Mouse (Mus musculus) hindbrain, embryonic 15.5 days (tissue): ENCODE measurements around the gene Add2. TPM values are rescaled to one million over a fixed set of nuclear protein-coding genes. Genes with fewer than 3 reads are reported as not detected.

ENCODE experiments used
- ATAC-seq: fragments of 200-750 bp; cut with Nextera tagmentation; 2 replicates; pipeline ENCODE4 v1.8.0; 2017; ENCODE audit warnings: low read depth, moderate number of reproducible peaks, moderate TSS enrichment; ENCODE audit not compliant: low FRiP score
- H3K27ac ChIP-seq: fragments of 300-500 bp; sonication (generic); replicated peaks from 2 replicates; pipeline ENCODE4 v1.5.1; 2015; ENCODE audit warnings: mild to moderate bottlenecking, inconsistent platforms
- H3K27me3 ChIP-seq: fragments of 300-500 bp; sonication (generic); 2 replicates; pipeline ENCODE4 v1.6.1; 2015; ENCODE audit warnings: control low read depth, inconsistent platforms
- H3K36me3 ChIP-seq: fragments of 300-500 bp; sonication (generic); 2 replicates; pipeline ENCODE4 v1.6.1; 2015; ENCODE audit warnings: control low read depth, inconsistent platforms
- H3K4me1 ChIP-seq: fragments of 300-500 bp; sonication (generic); replicated peaks from 2 replicates; pipeline ENCODE4 v1.6.1; 2015; ENCODE audit warnings: control low read depth, inconsistent platforms
- H3K4me2 ChIP-seq: fragments of 300-500 bp; sonication (generic); 2 replicates; pipeline ENCODE4 v1.6.1; 2015; ENCODE audit warnings: moderate library complexity, mild to moderate bottlenecking, inconsistent platforms
- H3K4me3 ChIP-seq: fragments of 300-500 bp; sonication (generic); 2 replicates; pipeline ENCODE4 v1.5.1; 2015; ENCODE audit warnings: mild to moderate bottlenecking, inconsistent platforms
- H3K9ac ChIP-seq: fragments of 300-500 bp; sonication (generic); 2 replicates; pipeline ENCODE4 v1.6.1; 2015; ENCODE audit warnings: inconsistent platforms
- H3K9me3 ChIP-seq: fragments of 300-500 bp; sonication (generic); 2 replicates; pipeline ENCODE4 v1.6.1; 2016; ENCODE audit warnings: control low read depth, inconsistent platforms
- WGBS: fragments of 180-500 bp; shearing (Covaris S2); methylation state at CpG from one replicate; pipeline ENCODE4 v1.1.7; 2015; 5-methylcytosine and 5-hydroxymethylcytosine counted together
- polyA plus RNA-seq: library from polyadenylated mRNA; unstranded; fragments of >200 nt; fragmentation: Nextera tagmentation; extraction: Ambion mirVana; gene quantifications from 2 replicates; pipeline ENCODE4 v1.2.1, GENCODE M21; 2015

Add2 gene
- polyA plus RNA-seq, 1 experiment from 2014 or later, result 149 TPM

DNA sequence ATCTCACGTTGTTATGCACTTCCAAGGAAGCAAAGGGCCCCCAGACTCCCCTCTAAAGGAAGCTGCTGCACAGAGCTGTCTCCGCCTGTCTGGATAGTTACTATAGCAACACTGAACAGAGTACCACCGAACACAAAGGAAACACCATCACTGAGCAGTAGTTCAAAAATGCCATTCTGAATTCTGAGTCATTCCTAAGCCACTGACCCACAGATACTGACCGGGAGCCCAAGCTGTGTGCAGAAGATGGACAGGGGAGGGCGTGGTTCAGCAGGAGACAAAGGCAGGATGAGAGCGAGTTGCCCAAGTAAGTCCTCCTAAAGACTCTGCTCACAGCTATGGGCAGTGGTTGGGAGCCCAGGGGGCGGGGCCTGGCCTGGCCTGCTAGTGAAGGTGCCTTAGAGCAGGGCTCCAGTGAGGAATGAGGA is 23.6 kb downstream of the Add2 start:
- Histone ChIP-seq H3K4me2 (peak overlapping the region; percentile 48), H3K9me3 (no peaks in the 10 kb centered on the region), H3K27ac (peak overlapping the region; percentile 93), H3K4me1 (peaks cover 65% of the 10 kb centered on the region), H3K36me3 (no peaks in the 10 kb centered on the region), H3K27me3 (no peaks in the 10 kb centered on the region), H3K4me3 (0 out of 2 replicates have a peak overlapping the region, but pooled peaks have one; percentile 3), H3K9ac (peak overlapping the region; percentile 28; the same call in 1 of the 2 replicates)
- peak; percentile 85 for ATAC-seq
- 8% methylated on average over 7 of the region's 7 CpGs for WGBS

DNA sequence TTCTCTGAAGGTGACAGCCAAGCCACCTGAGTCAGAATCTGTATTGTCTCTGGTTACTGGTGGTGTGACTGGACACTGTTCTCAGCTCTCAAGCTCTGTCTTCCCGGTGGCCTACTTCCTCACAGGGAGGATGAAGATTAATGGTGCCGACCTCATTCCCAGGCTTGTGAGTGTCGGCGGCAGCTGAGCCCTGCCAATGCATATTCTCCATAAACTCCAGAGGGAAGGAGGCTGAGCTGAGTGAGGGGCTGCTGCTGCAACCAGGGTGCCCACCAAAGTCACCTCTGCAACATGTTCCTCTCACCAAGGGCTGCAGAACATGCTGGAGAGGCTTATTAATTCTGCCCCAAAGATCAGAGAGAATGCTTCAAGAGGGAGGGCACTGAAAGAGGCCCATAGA is 24.1 kb downstream of the Add2 start:
- Histone ChIP-seq H3K36me3 (no peaks in the 10 kb centered on the region), H3K9me3 (no peaks in the 10 kb centered on the region), H3K4me2 (peak overlapping the region; percentile 48), H3K9ac (peak overlapping the region; percentile 28; the same call in 1 of the 2 replicates), H3K4me3 (0 out of 2 replicates have a peak overlapping the region, but pooled peaks have one; percentile 3), H3K27me3 (no peaks in the 10 kb centered on the region), H3K27ac (peak overlapping the region; percentile 93), H3K4me1 (peaks cover 68% of the 10 kb centered on the region)
- 9% methylated on average over 4 of the region's 4 CpGs for WGBS
- ATAC-seq, result 0 out of 2 replicates have a peak, but pooled peaks have one; percentile 13

- 11% methylated on average over 4 of the region's 4 CpGs for WGBS
- H3K4me2 ChIP-seq, result peak overlapping the region; percentile 48
- peak overlapping the region; percentile 93 for H3K27ac ChIP-seq
- 0 out of 2 replicates have a peak overlapping the region, but pooled peaks have one; percentile 9 for H3K9ac ChIP-seq
- H3K4me3 ChIP-seq, result no peak overlapping the region
- H3K27me3 ChIP-seq, result no peaks in the 10 kb centered on the region
- H3K4me1 ChIP-seq, result peaks cover 68% of the 10 kb centered on the region
- no peak for ATAC-seq
- H3K9me3 ChIP-seq, result no peaks in the 10 kb centered on the region
- no peaks in the 10 kb centered on the region for H3K36me3 ChIP-seq
Observed at GRCm38 (mm10) chr6:86053099-86053498, 24.6 kb downstream of the Add2 start.

DNA sequence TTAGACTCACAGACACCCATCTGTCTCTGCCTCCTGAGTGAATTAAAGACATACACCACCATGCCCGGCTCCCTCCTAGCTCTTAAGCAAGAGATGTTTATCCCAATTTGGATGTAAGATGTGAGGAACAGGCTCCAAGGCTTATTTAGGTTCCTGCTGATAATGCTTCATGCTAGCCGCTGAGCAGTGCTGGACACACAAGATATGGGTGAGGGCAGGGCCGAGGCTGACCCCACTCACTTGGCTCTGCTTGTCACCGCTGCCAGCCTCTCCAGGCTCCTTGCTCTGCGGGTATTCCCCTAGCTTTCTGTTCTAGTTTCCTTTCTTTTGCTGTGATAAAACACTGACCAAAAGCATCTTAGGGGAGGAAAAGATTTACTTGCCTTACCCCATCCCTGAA is 25.1 kb downstream of the Add2 start:
- Histone ChIP-seq H3K4me2 (no peak overlapping the region), H3K4me3 (no peak overlapping the region), H3K9me3 (no peaks in the 10 kb centered on the region), H3K9ac (no peak overlapping the region), H3K27me3 (no peaks in the 10 kb centered on the region), H3K36me3 (no peaks in the 10 kb centered on the region), H3K4me1 (peaks cover 69% of the 10 kb centered on the region), H3K27ac (peak overlapping the region; percentile 93)
- 57% methylated on average over 5 of the region's 5 CpGs for WGBS
- ATAC-seq, result no peak

DNA sequence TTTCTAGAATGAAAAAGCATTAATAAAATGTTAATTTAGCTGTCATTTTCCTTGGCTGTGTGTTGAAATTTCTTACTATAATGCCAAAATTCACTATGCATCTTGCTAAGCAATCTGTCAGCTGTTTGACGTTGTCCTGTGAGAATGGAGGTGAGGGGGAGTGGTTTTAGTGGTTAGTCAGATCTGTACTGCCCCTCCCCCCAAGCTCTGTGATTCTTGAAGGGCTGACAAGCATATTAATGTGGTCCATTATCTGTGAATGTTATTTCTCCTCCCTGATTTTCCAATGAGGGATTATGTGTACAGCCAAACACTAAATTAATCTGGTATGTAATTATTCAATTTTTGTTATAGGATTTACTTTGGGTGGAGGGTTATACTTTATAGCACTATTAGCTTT is 30.0 kb downstream of the Add2 start:
- ATAC-seq, result no peak
- Histone ChIP-seq H3K9ac (no peak overlapping the region), H3K4me2 (no peak overlapping the region), H3K9me3 (no peaks in the 10 kb centered on the region), H3K4me1 (peaks cover 68% of the 10 kb centered on the region), H3K36me3 (no peaks in the 10 kb centered on the region), H3K27me3 (no peaks in the 10 kb centered on the region), H3K4me3 (no peak overlapping the region), H3K27ac (peak overlapping the region; percentile 90)
- WGBS, result 4% methylated on average over 1 of the region's 1 CpGs

DNA sequence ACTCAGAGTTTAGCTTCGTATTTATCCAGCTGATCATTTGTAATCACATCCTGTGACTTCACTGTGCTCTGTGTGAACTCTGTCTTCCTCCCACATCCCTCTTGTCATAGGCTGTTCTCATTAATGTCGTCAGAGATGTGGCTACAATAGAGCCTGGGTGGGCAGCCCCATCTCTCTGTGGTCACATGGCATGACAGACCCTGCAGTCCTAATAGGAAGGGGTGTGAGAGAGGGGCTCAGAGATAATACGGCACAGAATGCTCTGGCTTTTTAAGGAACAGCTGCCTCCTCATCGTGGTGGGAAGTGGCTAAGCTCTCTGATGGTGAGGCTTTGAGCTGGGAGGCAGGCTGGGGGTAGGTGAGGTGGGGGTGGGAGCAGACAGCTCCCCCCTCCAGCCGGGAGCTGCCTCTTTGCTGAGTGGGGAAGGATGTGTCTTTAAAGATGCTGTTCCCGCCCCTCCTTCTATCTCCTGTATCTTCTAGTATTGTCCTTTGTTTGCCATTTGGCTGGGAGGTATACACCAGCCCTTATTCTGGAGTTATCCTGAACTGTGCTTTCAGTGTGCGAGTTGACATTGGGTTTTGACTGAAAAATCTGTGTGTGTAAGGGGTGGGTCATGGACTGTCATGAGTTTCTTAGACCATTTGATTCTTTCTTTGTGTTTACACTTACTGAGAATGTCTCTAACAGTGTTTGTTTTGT is 30.8 kb downstream of the Add2 start:
- H3K36me3 ChIP-seq, result no peaks in the 10 kb centered on the region
- no peaks in the 10 kb centered on the region for H3K27me3 ChIP-seq
- H3K4me3 ChIP-seq, result 0 out of 2 replicates have a peak overlapping the region, but pooled peaks have one; percentile 10
- WGBS, result 17% methylated on average over 7 of the region's 7 CpGs
- H3K4me1 ChIP-seq, result peaks cover 70% of the 10 kb centered on the region
- H3K27ac ChIP-seq, result peak overlapping the region; percentile 90
- peak overlapping the region; percentile 40 for H3K4me2 ChIP-seq
- H3K9me3 ChIP-seq, result no peaks in the 10 kb centered on the region
- no peak overlapping the region for H3K9ac ChIP-seq
- peak; percentile 59; the same call in 1 of the 2 replicates for ATAC-seq

- Histone ChIP-seq H3K27me3 (no peaks in the 10 kb centered on the region), H3K4me2 (no peak overlapping the region), H3K4me3 (no peak overlapping the region), H3K27ac (peak overlapping the region; percentile 90), H3K4me1 (peaks cover 79% of the 10 kb centered on the region), H3K9ac (no peak overlapping the region), H3K36me3 (no peaks in the 10 kb centered on the region), H3K9me3 (no peaks in the 10 kb centered on the region)
- WGBS, result 92% methylated on average over 3 of the region's 3 CpGs
- ATAC-seq, result no peak
Observed at GRCm38 (mm10) chr6:86060170-86060569, 31.7 kb downstream of the Add2 start.

DNA sequence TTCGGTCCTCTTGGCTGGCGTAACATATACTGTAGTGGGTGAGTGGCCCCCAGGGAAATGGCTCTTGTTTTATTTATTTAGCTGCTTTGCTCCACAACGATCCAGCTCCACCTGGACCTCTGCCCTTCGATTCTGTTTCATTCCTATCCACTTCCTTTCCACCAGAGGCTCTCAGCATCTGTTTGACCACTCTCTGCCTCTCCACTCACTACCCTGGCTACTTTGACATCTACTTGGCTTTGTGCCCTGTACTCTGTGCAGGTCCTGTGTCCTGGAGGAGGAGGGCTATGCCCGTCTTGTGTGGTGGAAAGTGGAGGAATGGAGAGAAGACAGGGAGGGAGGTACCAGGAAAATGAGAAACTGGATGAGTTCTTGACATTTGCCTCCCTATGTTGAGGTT is 33.7 kb downstream of the Add2 start:
- 22% methylated on average over 5 of the region's 5 CpGs for WGBS
- Histone ChIP-seq H3K36me3 (no peaks in the 10 kb centered on the region), H3K9me3 (no peaks in the 10 kb centered on the region), H3K9ac (no peak overlapping the region), H3K4me3 (no peak overlapping the region), H3K4me2 (peak overlapping the region; percentile 16; the same call in 1 of the 2 replicates), H3K27me3 (no peaks in the 10 kb centered on the region), H3K27ac (peak overlapping the region; percentile 90), H3K4me1 (peaks cover 96% of the 10 kb centered on the region)
- no peak for ATAC-seq

- ATAC-seq, result peak; percentile 16; the same call in 1 of the 2 replicates
- H3K4me1 ChIP-seq, result peaks cover 95% of the 10 kb centered on the region
- no peaks in the 10 kb centered on the region for H3K27me3 ChIP-seq
- peak overlapping the region; percentile 16; the same call in 1 of the 2 replicates for H3K4me2 ChIP-seq
- no peaks in the 10 kb centered on the region for H3K9me3 ChIP-seq
- 47% methylated on average over 2 of the region's 2 CpGs for WGBS
- no peaks in the 10 kb centered on the region for H3K36me3 ChIP-seq
- H3K27ac ChIP-seq, result peak overlapping the region; percentile 90
- no peak overlapping the region for H3K4me3 ChIP-seq
- H3K9ac ChIP-seq, result no peak overlapping the region
Observed at GRCm38 (mm10) chr6:86062684-86063083, 34.2 kb downstream of the Add2 start.

GRCm38 (mm10) chr6:86064318-86065016 is 36.0 kb downstream of the Add2 start:
- ATAC-seq, result peak; percentile 68
- peak overlapping the region; percentile 90 for H3K27ac ChIP-seq
- H3K4me2 ChIP-seq, result peak overlapping the region; percentile 36

DNA sequence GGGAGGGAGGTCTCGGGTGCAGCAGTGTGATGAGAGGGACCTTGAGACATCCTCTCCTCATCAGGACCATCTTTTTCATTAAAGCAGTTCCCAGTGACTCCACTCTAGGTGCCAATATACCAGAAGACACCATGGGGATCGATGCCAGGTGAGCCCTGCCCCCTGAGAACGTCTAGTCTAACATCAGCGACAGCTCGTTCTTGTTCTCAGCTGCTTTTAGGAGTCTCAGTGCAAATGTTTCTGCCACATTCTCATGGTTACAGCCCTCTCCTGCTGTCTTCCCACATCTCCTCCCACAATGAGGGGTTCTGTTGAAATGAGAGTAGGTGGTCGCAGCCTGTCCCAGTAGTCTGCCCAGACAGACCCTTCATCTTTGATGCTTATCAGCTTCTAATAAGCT is 38.2 kb downstream of the Add2 start:
- H3K36me3 ChIP-seq, result no peaks in the 10 kb centered on the region
- WGBS, result 69% methylated on average over 6 of the region's 6 CpGs
- H3K4me2 ChIP-seq, result no peak overlapping the region
- no peak overlapping the region for H3K9ac ChIP-seq
- no peaks in the 10 kb centered on the region for H3K9me3 ChIP-seq
- no peak for ATAC-seq
- H3K4me1 ChIP-seq, result peaks cover 94% of the 10 kb centered on the region
- no peak overlapping the region for H3K4me3 ChIP-seq
- no peaks in the 10 kb centered on the region for H3K27me3 ChIP-seq
- 0 out of 2 replicates have a peak overlapping the region, but pooled peaks have one; percentile 2 for H3K27ac ChIP-seq

More at GRCm38 (mm10) chr6:86064318-86065016, 36.0 kb downstream of the Add2 start:
- no peaks in the 10 kb centered on the region for H3K9me3 ChIP-seq
- H3K27me3 ChIP-seq, result no peaks in the 10 kb centered on the region
- no peaks in the 10 kb centered on the region for H3K36me3 ChIP-seq
- H3K4me1 ChIP-seq, result peaks cover 93% of the 10 kb centered on the region
- no peak overlapping the region for H3K4me3 ChIP-seq
- no peak overlapping the region for H3K9ac ChIP-seq
- WGBS, result 8% methylated on average over 6 of the region's 6 CpGs

- no peak overlapping the region for H3K4me2 ChIP-seq
- no peaks in the 10 kb centered on the region for H3K9me3 ChIP-seq
- H3K27ac ChIP-seq, result no peak overlapping the region
- H3K4me1 ChIP-seq, result peaks cover 93% of the 10 kb centered on the region
- 32% methylated on average over 5 of the region's 5 CpGs for WGBS
- no peak for ATAC-seq
- no peak overlapping the region for H3K4me3 ChIP-seq
- H3K9ac ChIP-seq, result no peak overlapping the region
- H3K27me3 ChIP-seq, result no peaks in the 10 kb centered on the region
- no peaks in the 10 kb centered on the region for H3K36me3 ChIP-seq
Observed at GRCm38 (mm10) chr6:86067145-86067544, 38.7 kb downstream of the Add2 start.
